Mouse (Mus musculus) MEL (cell line): ENCODE results near the gene Aff4. TPM values are rescaled to one million over a fixed set of nuclear protein-coding genes. Genes with fewer than 3 reads are reported as not detected.
A peak's percentile ranks its signal among the peaks of the same experiment; 100 is the strongest.

ENCODE experiments used
- DNase-seq: peaks from one replicate; pipeline ENCODE4 v3.0.0; 2011; ENCODE audit warnings: low read depth, low spot score
- H3K27ac ChIP-seq: 2 replicates; pipeline ENCODE4 v1.5.1; 2012; ENCODE audit warnings: low read depth, mild to moderate bottlenecking, control low read depth, low read length, moderate library complexity; ENCODE audit not compliant: control insufficient read depth
- H3K27me3 ChIP-seq, 2 experiments: fragments of 150-350 bp in 1 of 2; sonication (generic) in 1 of 2; 2 replicates each; pipeline ENCODE4 v1.6.1; 2012; ENCODE audit warnings: low read length in 2 of 2, mild to moderate bottlenecking in 2 of 2, improper control_type of control experiment in 1 of 2, moderate library complexity in 1 of 2; ENCODE audit not compliant: insufficient read depth in 2 of 2, control insufficient read depth in 1 of 2
- H3K36me3 ChIP-seq, 2 experiments: 2 replicates each; pipeline ENCODE4 v1.6.1; 2012 to 2014; ENCODE audit warnings: low read length in 2 of 2, improper control_type of control experiment in 1 of 2, inconsistent platforms in 1 of 2, mild to moderate bottlenecking in 1 of 2; ENCODE audit not compliant: insufficient read depth in 2 of 2, control insufficient read depth in 1 of 2
- H3K4me1 ChIP-seq, 2 experiments: fragments of 150-350 bp in 1 of 2; sonication (generic) in 1 of 2; 2 replicates each; pipeline ENCODE4 v1.6.1; 2012; ENCODE audit warnings: low read length in 2 of 2, improper control_type of control experiment in 1 of 2, mild to moderate bottlenecking in 1 of 2; ENCODE audit not compliant: insufficient read depth in 2 of 2, control insufficient read depth in 1 of 2
- H3K4me3 ChIP-seq, 2 experiments: fragments of 150-350 bp in 1 of 2; sonication (generic) in 1 of 2; 2 replicates each; pipeline ENCODE4 v1.5.1; 2012; ENCODE audit warnings: low read depth in 2 of 2, low read length in 2 of 2, mild to moderate bottlenecking in 2 of 2, moderate library complexity in 2 of 2, control low read depth in 1 of 2, improper control_type of control experiment in 1 of 2; ENCODE audit not compliant: control insufficient read depth in 1 of 2, insufficient read depth in 1 of 2
- H3K79me2 ChIP-seq: 2 replicates; pipeline ENCODE4 v1.6.1; 2012; ENCODE audit warnings: mild to moderate bottlenecking, low read length, moderate library complexity; ENCODE audit not compliant: control insufficient read depth, poor library complexity, insufficient read depth
- H3K9ac ChIP-seq: 2 replicates; pipeline ENCODE4 v1.6.1; 2012; ENCODE audit warnings: low read depth, mild to moderate bottlenecking, control low read depth, low read length, moderate library complexity; ENCODE audit not compliant: control insufficient read depth, poor library complexity, severe bottlenecking
- H3K9me3 ChIP-seq: fragments of 150-350 bp; sonication (generic); replicated peaks from 2 replicates; pipeline ENCODE4 v1.6.1; 2012; ENCODE audit warnings: mild to moderate bottlenecking, low read length, improper control_type of control experiment, moderate library complexity; ENCODE audit not compliant: insufficient read depth
- BHLHE40 ChIP-seq: IDR thresholded peaks from 2 replicates; pipeline ENCODE4 v1.6.1; 2012; ENCODE audit warnings: low read depth, mild to moderate bottlenecking, inconsistent platforms, low read length, improper control_type of control experiment, borderline replicate concordance
- CHD1 ChIP-seq: IDR thresholded peaks from 2 replicates; pipeline ENCODE4 v1.6.1; 2012; ENCODE audit warnings: low read depth, mild to moderate bottlenecking, inconsistent platforms, low read length, improper control_type of control experiment
- CHD2 ChIP-seq: IDR thresholded peaks from 2 replicates; pipeline ENCODE4 v1.6.1; 2011; ENCODE audit warnings: low read length, improper control_type of control experiment
- CTCF ChIP-seq, 3 experiments: IDR thresholded peaks in 2 of 3; conservative IDR thresholded peaks in 1 of 3; 2 replicates each; pipeline ENCODE4 v1.5.1; 2011 to 2012; ENCODE audit warnings: low read length in 3 of 3, low read depth in 2 of 3, mild to moderate bottlenecking in 2 of 3, improper control_type of control experiment in 1 of 3, inconsistent platforms in 1 of 3, mixed read lengths in 1 of 3, moderate library complexity in 1 of 3; ENCODE audit not compliant: control insufficient read depth in 1 of 3, insufficient read depth in 1 of 3, poor library complexity in 1 of 3, severe bottlenecking in 1 of 3
- E2F4 ChIP-seq: IDR thresholded peaks from 2 replicates; pipeline ENCODE4 v1.6.1; 2011; ENCODE audit warnings: low read depth, low read length, improper control_type of control experiment, borderline replicate concordance
- ELF1 ChIP-seq: IDR thresholded peaks from 2 replicates; pipeline ENCODE4 v1.6.1; 2014; ENCODE audit warnings: low read depth, mild to moderate bottlenecking, inconsistent platforms, low read length, improper control_type of control experiment, moderate library complexity
- EP300 ChIP-seq, 2 experiments: IDR thresholded peaks; 2 replicates each; pipeline ENCODE4 v1.6.1; 2011; ENCODE audit warnings: improper control_type of control experiment in 2 of 2, low read length in 2 of 2, low read depth in 1 of 2, mild to moderate bottlenecking in 1 of 2
- ETS1 ChIP-seq: IDR thresholded peaks from 2 replicates; pipeline ENCODE4 v1.6.1; 2012; ENCODE audit warnings: low read depth, mild to moderate bottlenecking, inconsistent platforms, low read length, improper control_type of control experiment, moderate library complexity
- GABPA ChIP-seq: IDR thresholded peaks from 2 replicates; pipeline ENCODE4 v1.6.1; 2012; ENCODE audit warnings: low read depth, mild to moderate bottlenecking, inconsistent platforms, low read length, improper control_type of control experiment, moderate library complexity
- GATA1 ChIP-seq: IDR thresholded peaks from 2 replicates; pipeline ENCODE4 v1.6.1; 2011; ENCODE audit warnings: low read depth, low read length, improper control_type of control experiment
- HCFC1 ChIP-seq: IDR thresholded peaks from 2 replicates; pipeline ENCODE4 v1.6.1; 2012; ENCODE audit warnings: low read depth, mild to moderate bottlenecking, inconsistent platforms, low read length, improper control_type of control experiment, moderate library complexity
- JUND ChIP-seq: IDR thresholded peaks from 2 replicates; pipeline ENCODE4 v1.6.1; 2011; ENCODE audit warnings: low read depth, mild to moderate bottlenecking, improper control_type of control experiment, low read length
- KAT2A ChIP-seq: conservative IDR thresholded peaks from 2 replicates; pipeline ENCODE4 v1.6.1; 2012; ENCODE audit warnings: low read depth, low read length, improper control_type of control experiment, inconsistent platforms
- MAFK ChIP-seq: IDR thresholded peaks from 2 replicates; pipeline ENCODE4 v1.6.1; 2011; ENCODE audit warnings: low read depth, mild to moderate bottlenecking, low read length, improper control_type of control experiment, borderline replicate concordance
- MAX ChIP-seq: IDR thresholded peaks from 2 replicates; pipeline ENCODE4 v1.6.1; 2011; ENCODE audit warnings: low read length, improper control_type of control experiment
- MAZ ChIP-seq: IDR thresholded peaks from 2 replicates; pipeline ENCODE4 v1.6.1; 2012; ENCODE audit warnings: low read depth, mild to moderate bottlenecking, inconsistent platforms, low read length, improper control_type of control experiment
- MEF2A ChIP-seq: IDR thresholded peaks from 2 replicates; pipeline ENCODE4 v1.6.1; 2014; ENCODE audit warnings: low read depth, mild to moderate bottlenecking, inconsistent platforms, low read length, improper control_type of control experiment; ENCODE audit not compliant: poor library complexity, insufficient replicate concordance, severe bottlenecking; ENCODE audit errors: extremely low read depth
- MXI1 ChIP-seq: IDR thresholded peaks from 2 replicates; pipeline ENCODE4 v1.6.1; 2011; ENCODE audit warnings: mild to moderate bottlenecking, low read depth, low read length, improper control_type of control experiment
- MYB ChIP-seq: IDR thresholded peaks from 2 replicates; pipeline ENCODE4 v1.6.1; 2011; ENCODE audit warnings: mild to moderate bottlenecking, low read depth, low read length, improper control_type of control experiment
- MYC ChIP-seq: IDR thresholded peaks from 2 replicates; pipeline ENCODE4 v1.6.1; 2011; ENCODE audit warnings: low read depth, mild to moderate bottlenecking, low read length, improper control_type of control experiment, moderate library complexity
- NRF1 ChIP-seq: IDR thresholded peaks from 2 replicates; pipeline ENCODE4 v1.6.1; 2014; ENCODE audit warnings: low read depth, mild to moderate bottlenecking, inconsistent platforms, low read length, improper control_type of control experiment, moderate library complexity; ENCODE audit not compliant: poor library complexity, insufficient read depth, severe bottlenecking
- POLR2A ChIP-seq, 2 experiments: IDR thresholded peaks; 2 replicates each; pipeline ENCODE4 v1.6.1; 2011 to 2012; ENCODE audit warnings: low read length in 2 of 2, mild to moderate bottlenecking in 2 of 2, control low read depth in 1 of 2, improper control_type of control experiment in 1 of 2, low read depth in 1 of 2, moderate library complexity in 1 of 2; ENCODE audit not compliant: control insufficient read depth in 1 of 2, insufficient read depth in 1 of 2, poor library complexity in 1 of 2
- POLR2AphosphoS2 ChIP-seq: IDR thresholded peaks from 2 replicates; pipeline ENCODE4 v1.6.1; 2011; ENCODE audit warnings: low read length, improper control_type of control experiment
- POLR2AphosphoS5 ChIP-seq: IDR thresholded peaks from 2 replicates; pipeline ENCODE4 v1.6.1; 2012; ENCODE audit warnings: low read depth, borderline replicate concordance, mild to moderate bottlenecking, inconsistent platforms, low read length, moderate library complexity, mixed read lengths
- RAD21 ChIP-seq: IDR thresholded peaks from 2 replicates; pipeline ENCODE4 v1.6.1; 2011; ENCODE audit warnings: mild to moderate bottlenecking, low read depth, low read length, improper control_type of control experiment
- RCOR1 ChIP-seq: IDR thresholded peaks from 2 replicates; pipeline ENCODE4 v1.6.1; 2012; ENCODE audit warnings: low read depth, mild to moderate bottlenecking, inconsistent platforms, low read length, improper control_type of control experiment
- SIN3A ChIP-seq: IDR thresholded peaks from 2 replicates; pipeline ENCODE4 v1.6.1; 2012; ENCODE audit warnings: low read length, improper control_type of control experiment, inconsistent platforms
- SMC3 ChIP-seq: IDR thresholded peaks from 2 replicates; pipeline ENCODE4 v1.6.1; 2011; ENCODE audit warnings: low read depth, low read length, improper control_type of control experiment
- TAL1 ChIP-seq: IDR thresholded peaks from 2 replicates; pipeline ENCODE4 v1.6.1; 2012; ENCODE audit warnings: mild to moderate bottlenecking, inconsistent platforms, low read length, moderate library complexity, mixed read lengths
- TBP ChIP-seq: IDR thresholded peaks from 2 replicates; pipeline ENCODE4 v1.8.0; 2011; ENCODE audit warnings: low read depth, low read length, improper control_type of control experiment
- TCF12 ChIP-seq: IDR thresholded peaks from 2 replicates; pipeline ENCODE4 v1.6.1; 2014; ENCODE audit warnings: low read depth, mild to moderate bottlenecking, inconsistent platforms, low read length, improper control_type of control experiment, moderate library complexity
- UBTF ChIP-seq: IDR thresholded peaks from 2 replicates; pipeline ENCODE4 v1.6.1; 2012; ENCODE audit warnings: low read depth, mild to moderate bottlenecking, inconsistent platforms, low read length, improper control_type of control experiment, moderate library complexity, borderline replicate concordance; ENCODE audit not compliant: insufficient read depth
- USF1 ChIP-seq: IDR thresholded peaks from 2 replicates; pipeline ENCODE4 v1.6.1; 2014; ENCODE audit warnings: low read depth, mild to moderate bottlenecking, inconsistent platforms, low read length, improper control_type of control experiment, moderate library complexity
- USF2 ChIP-seq, 2 experiments: IDR thresholded peaks; 2 replicates each; pipeline ENCODE4 v1.6.1; 2011 to 2012; ENCODE audit warnings: improper control_type of control experiment in 2 of 2, low read length in 2 of 2, borderline replicate concordance in 1 of 2, inconsistent platforms in 1 of 2, low read depth in 1 of 2, mild to moderate bottlenecking in 1 of 2; ENCODE audit not compliant: insufficient read depth in 1 of 2
- ZC3H11A ChIP-seq: IDR thresholded peaks from 2 replicates; pipeline ENCODE4 v1.6.1; 2012; ENCODE audit warnings: low read depth, mild to moderate bottlenecking, inconsistent platforms, low read length, improper control_type of control experiment
- ZKSCAN1 ChIP-seq: IDR thresholded peaks from 2 replicates; pipeline ENCODE4 v1.6.1; 2012; ENCODE audit warnings: low read depth, mild to moderate bottlenecking, inconsistent platforms, low read length, improper control_type of control experiment, moderate library complexity
- ZMIZ1 ChIP-seq: IDR thresholded peaks from 2 replicates; pipeline ENCODE4 v1.6.1; 2012; ENCODE audit warnings: low read depth, mild to moderate bottlenecking, inconsistent platforms, low read length, improper control_type of control experiment, moderate library complexity
- ZNF384 ChIP-seq: IDR thresholded peaks from 2 replicates; pipeline ENCODE4 v1.6.1; 2012; ENCODE audit warnings: low read depth, mild to moderate bottlenecking, inconsistent platforms, low read length, improper control_type of control experiment
- polyA plus RNA-seq, 2 experiments: library from polyadenylated mRNA; stranded (reverse) in 1 of 2; unstranded in 1 of 2; fragments of >175 nt in 1 of 2; fragments of >200 nt in 1 of 2; gene quantifications; 2 replicates each; pipeline versions ENCODE4 v1.2.1 to v1.2.4; 2012; ENCODE audit warnings: low replicate concordance in 2 of 2, low read depth in 1 of 2; ENCODE audit not compliant: insufficient read length in 2 of 2, insufficient read depth in 1 of 2, missing spikeins in 1 of 2
- total RNA-seq: library from RNA; depleted of rRNA; stranded (reverse); fragments of 300-350 nt; gene quantifications from 2 replicates; pipeline ENCODE4 v1.2.3, GENCODE M21; 2012

The Aff4 gene
- total and polyA plus RNA-seq, 3 experiments: 29.0 to 268 (median 47.7) TPM

DNA sequence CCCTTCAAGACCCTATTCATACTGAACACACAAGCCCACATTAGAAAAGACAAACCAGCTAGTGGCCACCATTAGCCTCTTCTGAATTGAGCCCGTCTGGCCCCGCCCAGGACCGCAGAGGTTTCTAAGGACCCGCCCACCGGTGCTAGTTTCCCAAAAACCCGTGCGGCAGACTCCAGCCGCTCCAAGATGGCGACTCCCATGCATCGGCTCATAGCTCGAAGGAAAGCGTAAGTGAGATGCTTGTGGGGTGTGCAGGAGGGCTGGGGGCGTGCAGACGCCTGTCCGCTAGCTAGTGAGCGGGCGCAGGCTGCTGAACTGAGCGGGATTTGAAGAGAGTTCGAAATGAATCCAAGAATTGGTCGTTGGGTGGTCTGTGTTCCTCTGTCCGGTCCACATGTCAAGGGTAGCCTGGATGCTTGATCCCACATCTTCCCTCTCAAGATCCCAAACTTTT is 26.1 kb upstream of the Aff4 start, which contains the start of gene Zcchc10:
Zcchc10 (plus strand) TSS at position 168 of the 457 bp plus-strand sequence.
- H3K9me3 ChIP-seq: no peaks in the 10 kb centered on the region
- peak within 1 kb of the TSS; percentile 62 for H3K27ac ChIP-seq
- peaks cover 21% of the 10 kb centered on the region for H3K79me2 ChIP-seq
- peaks cover 11 to 29% of the 10 kb centered on the region in 2 experiments for H3K36me3 ChIP-seq
- peak within 1 kb of the TSS; percentile 83 to 92 for H3K4me3 ChIP-seq
- no peaks in the 10 kb centered on the region for H3K27me3 ChIP-seq
- peak within 1 kb of the TSS; percentile 93 for H3K9ac ChIP-seq
- peaks cover 6 to 25% of the 10 kb centered on the region in 2 experiments for H3K4me1 ChIP-seq
- peak; percentile 97 for DNase-seq
- TF ChIP-seq MYC: peak; percentile 91
- no peak for TF ChIP-seq CTCF (IDR thresholded peaks at IDR 0.05 in 2 of 3, conservative IDR thresholded peaks at IDR 0.05 in 1 of 3; ENCODE audit: control insufficient read depth in 1 of 3, insufficient read depth in 1 of 3, low read depth in 2 of 3, low read length in 3 of 3, poor library complexity in 1 of 3, severe bottlenecking in 1 of 3)
- TF ChIP-seq ZKSCAN1: no peak
- TF ChIP-seq TCF12: peak; percentile 79
- peak; percentile 86 for TF ChIP-seq SIN3A
- no peak for TF ChIP-seq MAFK
- no peak for TF ChIP-seq RAD21
- TF ChIP-seq E2F4: no peak
- TF ChIP-seq NRF1: no peak
- peak; percentile 89; the same call in 1 of the 2 replicates for TF ChIP-seq TBP
- no peak for TF ChIP-seq GABPA
- TF ChIP-seq USF2 (IDR thresholded peaks at IDR 0.05; ENCODE audit: borderline replicate concordance in 1 of 2, insufficient read depth in 1 of 2, low read depth in 1 of 2, low read length in 2 of 2): no peak
- peak; percentile 95 for TF ChIP-seq POLR2AphosphoS2
- peak; percentile 95 to 98 for TF ChIP-seq POLR2A (IDR thresholded peaks at IDR 0.05; ENCODE audit: control insufficient read depth in 1 of 2, insufficient read depth in 1 of 2, low read depth in 1 of 2, low read length in 2 of 2, poor library complexity in 1 of 2)
- no peak for TF ChIP-seq RCOR1
- no peak for TF ChIP-seq MYB
- peak; percentile 86; the same call in 1 of the 2 replicates for TF ChIP-seq ZMIZ1
- no peak for TF ChIP-seq ZNF384
- TF ChIP-seq TAL1: no peak
- no peak for TF ChIP-seq MEF2A
- peak; percentile 42; the same call in 1 of the 2 replicates for TF ChIP-seq ELF1
- TF ChIP-seq MXI1: peak; percentile 96
- TF ChIP-seq JUND: no peak
- peak; percentile 78; the same call in 1 of the 2 replicates for TF ChIP-seq MAX
- TF ChIP-seq KAT2A: no peak
- no peak for TF ChIP-seq POLR2AphosphoS5
- TF ChIP-seq USF1: no peak
- TF ChIP-seq GATA1: no peak
- no peak for TF ChIP-seq EP300 (IDR thresholded peaks at IDR 0.05; ENCODE audit: low read depth in 1 of 2, low read length in 2 of 2)
- TF ChIP-seq HCFC1: peak; percentile 84
- TF ChIP-seq CHD2: no peak
- TF ChIP-seq MAZ: no peak
- no peak for TF ChIP-seq UBTF
- no peak for TF ChIP-seq SMC3
- no peak for TF ChIP-seq ETS1
- no peak for TF ChIP-seq CHD1
- TF ChIP-seq ZC3H11A: no peak
- no peak for TF ChIP-seq BHLHE40
